Mouse (Mus musculus) kidney, postnatal 4 days (tissue): ENCODE results near the gene Kcnmb2.
A peak's percentile ranks its signal among the peaks of the same experiment; 100 is the strongest.

Experiments used
- DNase-seq, 2 experiments: peaks; one replicate each; pipeline ENCODE4 v3.0.0; 2021; ENCODE audit warnings: mixed read lengths in 2 of 2

Gene Kcnmb2

DNA sequence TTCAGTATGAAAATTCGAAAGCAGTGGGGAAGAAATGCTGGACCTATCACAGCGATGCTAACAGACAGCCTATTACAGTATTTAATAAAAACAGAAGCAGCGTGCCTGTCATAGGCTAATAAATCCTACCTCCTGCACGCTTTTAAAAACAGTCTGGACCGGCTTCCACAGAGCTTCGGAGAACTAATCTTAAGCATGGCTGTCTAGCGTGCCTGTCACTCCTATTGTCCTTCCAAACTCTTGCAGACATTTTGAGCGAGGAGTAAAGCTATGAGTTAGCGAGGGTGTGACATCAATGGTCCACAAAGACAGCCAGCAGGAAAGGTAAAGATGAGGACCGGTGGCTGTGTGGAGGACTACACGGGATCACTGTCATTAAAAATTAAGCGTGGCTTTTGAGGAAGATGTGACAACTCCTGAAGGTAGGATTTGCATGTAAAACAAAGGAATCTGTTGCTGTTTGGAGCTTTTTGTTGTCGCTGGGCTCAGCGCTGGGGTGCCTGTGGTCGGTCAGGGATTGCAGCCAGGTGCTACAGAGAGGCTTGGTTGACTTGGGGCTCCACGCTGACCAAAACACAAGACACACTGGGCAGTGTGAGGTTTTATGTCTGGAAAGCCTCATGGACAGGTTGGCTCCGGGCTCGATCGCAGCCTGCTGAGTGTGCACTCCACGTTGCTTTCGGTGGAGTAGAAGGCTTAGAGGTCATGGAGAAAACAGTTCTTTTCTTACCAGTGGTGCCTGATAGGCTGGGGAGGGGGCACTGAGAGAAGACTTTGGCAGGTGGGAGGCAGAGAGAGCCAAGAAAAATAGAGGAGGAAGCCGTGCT lies at the start of gene Kcnmb2:
TSS of gene Kcnmb2 (plus strand) at position 4 of the 827 bp plus-strand sequence.
- DNase-seq = peak; percentile 6 to 22

DNA sequence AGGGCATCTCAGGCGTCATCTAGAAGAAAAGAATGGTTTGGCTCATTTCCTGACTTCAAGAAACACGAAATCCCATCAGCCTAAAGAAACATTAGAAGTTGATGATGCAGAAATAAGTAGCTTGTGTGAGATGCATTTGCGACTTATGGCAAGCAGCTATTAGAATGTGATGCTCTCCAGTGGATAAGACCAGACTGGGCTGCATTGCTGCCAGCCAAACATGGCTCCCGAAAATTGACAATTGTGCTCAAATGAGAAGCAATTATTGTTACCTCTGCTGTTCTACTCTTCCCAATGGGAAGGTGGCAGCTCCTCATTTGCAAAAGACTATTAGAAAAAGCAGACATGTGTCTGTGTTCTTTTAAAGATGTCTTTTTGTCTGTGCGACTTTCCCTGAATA lies 38.8 kb upstream of the Kcnmb2 start:
- DNase-seq = no peak

DNA sequence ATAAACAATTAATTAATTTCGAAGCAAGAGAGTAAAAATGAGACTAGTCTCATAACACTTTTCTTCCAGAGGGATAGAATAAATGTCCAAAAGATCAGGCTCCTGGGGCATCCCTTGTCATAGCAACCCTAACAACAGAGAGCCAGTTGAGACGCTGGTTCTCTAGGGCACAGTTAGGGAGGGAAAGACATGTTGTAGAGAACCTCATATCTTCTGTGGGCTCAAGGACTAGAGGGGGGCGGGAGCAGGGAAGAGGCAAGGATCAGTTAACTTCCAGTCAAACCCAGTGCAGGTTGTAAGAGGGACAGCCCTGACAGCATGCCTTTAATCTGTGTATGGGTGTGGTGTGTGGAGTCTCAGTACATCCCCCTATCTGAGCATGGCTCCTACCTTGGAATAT lies 38.2 kb upstream of the Kcnmb2 start:
- no peak for DNase-seq

DNA sequence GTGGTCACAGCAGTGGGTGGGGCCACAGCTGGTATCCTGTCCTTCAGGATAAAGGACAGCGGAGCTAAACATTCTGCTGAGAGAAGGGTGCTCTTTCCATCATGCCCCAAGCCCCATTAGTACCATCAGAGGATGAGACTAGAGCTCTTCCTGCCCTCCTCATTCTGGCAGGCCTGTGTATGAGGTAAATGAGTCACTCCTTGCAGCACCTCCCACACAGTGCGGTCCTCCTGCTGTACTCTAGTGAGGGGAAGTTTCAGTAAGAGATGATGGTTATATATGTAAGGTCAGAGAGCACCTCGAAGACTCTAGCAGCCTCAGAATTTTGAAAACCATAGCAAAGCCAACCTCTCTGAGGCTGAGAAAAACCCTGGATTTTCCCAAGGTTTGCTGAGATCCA lies 30.8 kb upstream of the Kcnmb2 start:
- DNase-seq = no peak

DNA sequence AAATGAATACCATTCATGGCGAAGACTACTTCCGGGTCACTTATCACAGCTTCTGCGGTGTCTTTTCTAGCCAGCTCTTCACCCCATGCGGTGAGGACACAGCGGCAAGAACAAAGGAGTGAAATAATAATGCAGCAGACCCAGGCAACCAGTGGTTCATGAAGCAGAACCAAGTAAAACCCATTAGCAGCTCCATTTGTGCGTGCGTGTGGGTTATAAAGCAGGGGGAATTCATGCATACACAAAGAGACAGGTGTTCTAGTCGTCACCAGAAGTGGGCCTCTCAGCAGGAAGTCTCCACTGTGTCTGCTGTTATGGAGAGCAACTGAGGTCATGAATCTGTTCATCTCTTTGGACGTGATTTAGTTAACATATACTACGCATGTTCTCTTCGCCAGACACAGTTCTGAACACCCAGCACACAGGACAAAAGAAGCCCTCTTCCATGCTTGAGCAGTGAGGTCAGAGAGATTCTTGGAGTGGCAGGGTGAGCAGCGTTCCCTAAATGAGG lies 19.6 kb upstream of the Kcnmb2 start:
- DNase-seq = peak in 1 of 2 experiments; percentile 13

DNA sequence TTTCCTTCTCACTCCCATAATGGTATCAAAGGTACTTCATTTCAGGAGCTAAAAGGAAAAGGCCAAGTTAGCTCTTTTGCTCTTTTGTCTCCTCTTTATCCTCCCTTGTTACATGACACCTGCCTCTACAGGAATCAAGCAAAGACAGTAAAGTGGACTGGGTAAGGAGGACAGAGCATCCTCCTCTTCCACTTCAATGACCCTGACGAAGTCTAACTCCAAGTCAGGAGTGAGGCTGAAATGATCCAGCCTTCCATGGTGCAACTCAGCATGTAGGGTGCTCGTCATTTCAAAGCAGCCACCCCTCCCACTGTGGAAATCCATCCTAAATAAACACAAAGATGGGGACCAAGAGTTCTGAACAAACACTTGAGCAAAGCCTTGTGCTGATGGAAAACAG lies 9.7 kb upstream of the Kcnmb2 start:
- DNase-seq = no peak

DNA sequence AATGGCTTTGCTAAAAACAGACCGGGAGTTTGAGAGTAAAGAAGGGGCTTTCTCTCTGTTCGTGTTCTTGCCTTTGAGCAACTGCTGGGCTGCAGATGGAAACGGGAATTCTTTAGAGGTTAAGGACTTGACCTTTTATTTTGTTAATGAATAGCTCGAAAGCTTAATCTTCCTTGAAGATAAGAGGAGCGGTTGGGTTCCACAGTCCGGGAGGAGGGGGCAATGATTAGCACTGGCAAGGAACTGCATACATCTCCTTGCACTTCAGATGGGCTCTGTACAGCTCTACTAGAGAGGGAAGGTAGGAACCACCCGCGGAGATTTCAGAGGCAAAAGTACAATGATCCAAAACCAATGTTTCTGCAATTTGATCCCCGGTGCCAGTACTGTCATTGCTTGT lies 1.2 kb downstream of the Kcnmb2 start:
- DNase-seq = peak in 1 of 2 experiments; percentile 2

DNA sequence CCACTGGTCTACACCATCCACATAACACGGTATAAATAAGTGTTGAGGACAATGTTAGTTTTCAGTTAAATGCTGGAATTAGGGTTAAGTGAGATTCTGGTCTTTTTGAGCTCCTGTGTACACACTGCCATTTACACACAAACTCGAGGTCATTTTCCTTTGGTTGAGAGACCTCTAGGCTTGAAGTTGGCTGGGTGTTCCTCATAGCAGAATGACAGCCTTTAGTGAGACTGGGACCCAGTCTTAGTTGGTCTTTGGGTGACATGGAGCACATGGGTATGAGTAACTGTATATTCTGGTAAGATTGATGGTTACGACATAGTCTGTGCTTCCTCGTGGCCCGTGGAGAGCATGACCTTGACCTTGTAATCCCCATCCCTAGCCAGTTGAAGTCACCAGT lies 1.8 kb downstream of the Kcnmb2 start:
- DNase-seq = no peak

DNA sequence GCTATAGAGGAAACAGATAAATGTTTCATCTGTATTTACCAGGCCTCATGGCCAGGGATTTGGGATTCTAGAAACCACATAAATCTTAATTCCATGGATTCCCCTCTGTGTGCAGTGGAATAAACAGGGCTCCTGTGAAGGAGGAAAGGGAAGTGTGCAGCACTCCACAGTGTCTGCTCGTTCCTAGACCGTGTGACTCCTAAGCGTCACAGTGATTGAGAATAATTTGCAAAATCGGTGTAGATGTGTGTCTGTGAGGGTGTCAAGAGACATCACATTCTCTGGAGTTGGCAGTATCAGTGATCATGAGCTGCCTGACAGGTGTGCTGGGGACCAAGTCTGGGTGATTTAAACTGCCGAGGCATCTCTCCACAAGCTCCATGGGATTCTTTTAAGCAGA lies 8.9 kb downstream of the Kcnmb2 start:
- no peak for DNase-seq

DNA sequence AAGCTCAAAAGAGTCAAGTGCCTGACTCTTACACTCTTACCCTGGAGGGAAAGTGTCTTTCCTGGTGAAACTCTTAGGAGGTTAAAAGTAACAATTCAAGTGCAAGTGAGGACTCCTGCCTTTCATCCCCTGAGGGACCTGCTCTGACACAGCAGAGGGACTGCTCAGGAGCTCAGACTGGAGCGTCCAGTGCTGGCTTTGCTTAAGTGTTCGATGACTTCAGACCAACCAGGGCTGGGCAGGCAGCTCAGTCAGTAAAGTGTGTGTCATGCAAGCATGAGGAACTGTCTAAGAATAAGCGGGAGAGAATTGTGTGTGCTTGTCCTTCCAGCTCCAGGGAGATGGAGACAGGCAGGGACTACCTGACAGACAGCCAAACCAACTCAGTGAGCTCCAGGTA lies 9.4 kb downstream of the Kcnmb2 start:
- DNase-seq = no peak

DNA sequence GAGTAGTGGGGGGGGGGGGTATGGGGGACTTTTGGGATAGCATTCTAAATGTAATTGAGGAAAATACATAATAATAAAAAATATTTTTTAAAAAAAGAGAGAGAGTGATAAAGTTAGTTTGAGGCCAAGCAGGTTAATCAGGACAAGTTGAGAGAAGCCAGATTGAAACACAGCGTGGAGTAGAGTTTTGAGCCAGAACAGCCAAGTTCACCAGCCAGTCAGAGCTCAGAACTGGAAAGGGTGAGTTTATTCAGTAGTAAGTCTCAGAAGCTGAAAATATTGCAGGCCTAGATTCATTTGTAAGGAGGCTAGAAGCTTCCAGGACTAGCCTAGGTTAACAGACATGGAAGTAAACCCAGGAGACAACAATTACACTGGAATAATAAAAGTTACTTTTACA lies 26.2 kb downstream of the Kcnmb2 start:
- DNase-seq = no peak

DNA sequence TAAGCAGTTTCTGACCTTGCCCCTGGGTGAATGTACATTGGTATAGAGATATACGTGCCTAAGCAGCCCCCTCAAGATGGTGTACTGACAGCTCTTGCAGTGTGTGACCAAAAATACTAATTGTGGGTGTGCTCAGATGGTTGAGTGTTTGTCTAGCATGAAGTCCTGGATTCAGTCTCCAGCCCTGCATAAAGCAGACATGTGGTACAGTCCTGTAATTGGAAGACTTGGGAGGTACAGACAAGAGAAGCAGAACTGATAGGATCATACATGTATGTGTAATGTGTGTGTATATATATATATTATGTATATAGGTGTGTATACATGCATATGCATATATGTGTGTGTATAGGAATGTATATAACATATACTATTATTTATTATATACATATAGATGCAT lies 32.4 kb downstream of the Kcnmb2 start:
- DNase-seq = no peak

DNA sequence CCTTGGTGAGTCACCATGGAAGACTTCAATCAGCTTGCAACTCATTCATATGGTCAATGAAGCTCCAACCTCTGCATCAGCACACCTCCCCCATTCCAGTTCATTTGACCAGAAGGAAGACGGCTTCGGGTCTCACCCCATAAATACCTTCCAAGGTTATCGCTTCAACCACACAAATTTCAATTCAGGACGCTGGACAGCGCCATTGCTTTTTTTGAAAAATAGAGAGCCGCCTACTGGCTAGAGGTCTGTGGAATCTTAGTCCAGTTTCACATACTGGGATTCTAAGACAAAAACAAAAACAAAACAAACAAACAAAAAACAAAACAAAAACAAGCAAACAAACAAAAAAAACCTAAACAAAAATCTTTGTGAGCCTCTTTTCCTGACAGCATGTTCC lies 39.2 kb downstream of the Kcnmb2 start:
- peak; percentile 65 to 68 for DNase-seq

DNA sequence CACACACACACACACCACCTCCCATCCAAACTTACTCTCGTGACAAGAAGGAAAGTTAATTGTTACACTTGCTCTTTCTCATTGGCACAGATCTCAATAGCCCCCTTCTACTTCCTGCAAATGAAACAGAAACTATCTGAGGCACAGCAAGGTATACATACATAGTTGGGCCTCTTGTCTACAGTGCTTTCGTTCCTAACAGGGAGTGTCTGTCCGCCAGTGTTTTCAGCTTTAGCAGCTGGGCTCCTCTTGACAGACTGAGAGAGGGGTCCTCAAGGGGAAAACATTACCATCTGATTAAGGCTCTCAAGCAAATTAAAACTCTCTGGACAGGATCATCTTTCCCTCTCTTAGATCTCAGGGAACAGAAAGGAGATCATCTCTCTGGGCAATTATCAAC lies 51.9 kb downstream of the Kcnmb2 start:
- no peak for DNase-seq

DNA sequence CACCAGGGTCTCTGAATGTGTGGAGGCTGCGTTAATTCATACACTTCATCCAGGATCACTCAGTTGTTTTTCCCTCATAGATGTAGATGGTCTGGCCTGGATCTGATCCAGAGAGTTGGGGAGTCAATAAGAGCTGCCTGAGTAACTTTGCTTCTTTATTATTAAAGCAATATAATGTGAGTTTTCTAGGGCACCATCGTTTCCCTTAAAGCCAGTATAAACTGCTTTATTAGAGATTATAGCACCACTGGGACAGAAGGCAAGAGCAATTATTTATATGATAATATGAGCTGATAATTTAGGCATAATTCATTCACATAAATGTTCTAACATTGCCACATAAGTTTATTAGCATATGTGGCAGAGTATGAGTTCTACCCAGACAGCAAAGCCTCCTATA lies 52.7 kb downstream of the Kcnmb2 start:
- no peak for DNase-seq

DNA sequence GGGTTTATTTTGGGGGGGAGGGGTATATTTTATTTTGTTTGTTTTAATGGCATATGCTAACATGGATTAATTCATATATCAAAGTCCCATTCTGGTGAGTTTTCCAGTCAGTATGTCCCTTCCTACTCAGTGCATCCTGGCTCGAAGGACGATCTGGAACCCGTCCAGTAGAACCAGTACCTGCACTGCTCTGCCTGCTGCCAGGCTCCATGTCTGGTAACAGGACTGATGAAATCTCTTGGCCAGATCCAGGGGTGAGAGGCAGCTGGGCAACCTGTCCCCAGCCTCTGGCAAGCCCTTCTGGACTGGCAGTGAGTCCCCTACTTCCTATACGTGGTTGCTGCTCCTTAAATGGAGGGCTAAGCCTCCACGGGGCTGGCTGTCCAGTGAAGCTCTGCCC lies 57.5 kb downstream of the Kcnmb2 start:
- DNase-seq = no peak

DNA sequence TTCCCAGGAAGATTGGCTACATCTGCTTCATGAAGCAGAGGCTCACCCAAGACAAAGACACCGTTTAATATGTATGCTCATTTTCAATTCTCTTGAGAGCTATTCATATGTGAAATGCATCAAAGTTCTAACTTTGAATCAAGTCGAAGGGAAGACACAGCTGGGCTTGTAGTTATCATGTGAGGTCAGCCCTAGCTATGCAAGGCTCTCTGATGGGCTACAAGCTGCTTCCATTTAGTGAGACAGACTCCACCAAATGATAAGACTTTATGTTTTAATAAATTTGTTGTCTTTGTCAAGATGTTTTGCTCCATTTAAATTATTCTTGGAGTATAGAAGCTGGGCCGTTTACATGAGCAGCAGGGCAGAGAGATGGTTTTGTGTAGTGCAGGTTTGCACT lies 58.9 kb downstream of the Kcnmb2 start:
- DNase-seq = no peak

DNA sequence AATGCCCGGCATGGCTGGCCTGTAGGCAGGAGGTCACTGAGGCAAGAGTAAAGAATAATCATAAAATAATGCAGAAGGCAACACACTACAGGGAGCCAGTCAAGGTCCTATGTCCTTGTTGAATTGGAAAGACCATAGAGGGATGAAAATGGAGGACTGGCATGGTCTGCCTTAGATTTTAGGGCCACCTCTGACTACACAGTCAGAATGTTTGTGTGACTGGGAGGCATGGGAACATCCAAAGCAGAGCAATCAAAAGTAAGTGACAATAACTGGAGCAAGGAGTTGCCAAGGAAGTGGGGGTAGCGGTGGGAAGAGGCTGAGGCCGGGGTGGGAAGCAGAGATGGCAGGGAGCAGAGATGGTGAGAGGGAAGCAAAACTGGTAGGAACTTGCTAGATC lies 60.8 kb downstream of the Kcnmb2 start:
- no peak for DNase-seq

DNA sequence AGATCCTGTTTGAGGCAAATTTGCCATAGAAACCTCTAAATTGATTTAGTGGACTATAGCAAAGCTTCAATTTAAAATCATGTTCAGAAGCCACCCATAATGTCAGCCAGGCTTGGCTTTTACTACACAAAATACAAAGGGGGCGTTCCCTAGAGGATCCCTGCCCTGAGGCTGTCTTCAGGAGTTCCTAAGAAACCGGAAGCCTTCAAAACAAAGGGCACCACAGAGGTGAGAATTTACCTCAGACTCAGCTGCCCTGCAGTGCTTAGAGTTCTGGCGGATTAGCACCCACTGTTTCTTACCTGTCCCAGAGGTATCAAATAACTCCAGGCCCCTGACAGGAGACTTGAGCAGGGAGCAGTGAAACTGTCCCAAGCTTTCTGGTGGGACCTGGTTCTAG lies 77.4 kb downstream of the Kcnmb2 start:
- no peak for DNase-seq

DNA sequence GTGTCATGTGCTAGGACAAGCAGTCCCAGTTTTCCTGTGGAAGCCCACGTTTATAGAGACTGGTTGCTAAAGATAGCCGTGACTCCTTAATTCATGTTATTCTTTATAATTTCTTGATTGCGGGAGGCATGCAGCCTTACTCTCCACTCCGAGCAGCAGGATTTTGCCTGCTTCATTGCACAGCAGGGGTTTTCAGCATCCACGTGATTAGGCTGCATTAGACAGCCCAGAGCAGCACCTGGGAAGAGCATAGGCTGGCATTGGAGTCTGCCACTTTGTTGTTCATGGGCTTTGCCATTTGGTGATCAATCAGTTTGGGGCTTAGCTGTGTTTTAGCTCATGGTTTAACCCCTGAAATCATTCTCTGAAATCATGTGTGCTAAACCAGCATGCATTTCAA lies 80.1 kb downstream of the Kcnmb2 start:
- DNase-seq = no peak

DNA sequence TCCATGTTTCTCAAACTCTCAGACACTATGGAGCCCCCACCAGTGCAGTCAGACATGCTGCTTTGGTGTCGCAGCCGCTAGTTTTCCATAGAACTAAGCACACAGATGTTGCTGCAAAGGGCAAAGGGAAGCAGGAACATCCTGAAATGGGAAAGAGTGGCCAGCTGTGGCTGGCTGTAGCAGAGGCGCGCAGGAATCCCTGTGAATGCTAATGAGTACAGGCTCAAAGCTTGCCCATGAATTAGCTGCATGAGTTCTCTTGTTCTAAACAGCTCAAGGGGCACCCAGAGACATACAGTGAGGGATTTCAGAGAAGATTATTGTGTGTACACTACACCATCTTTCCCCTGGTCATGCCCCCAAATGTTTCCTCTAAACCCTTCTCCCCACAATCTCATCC lies 82.8 kb downstream of the Kcnmb2 start:
- no peak for DNase-seq

DNA sequence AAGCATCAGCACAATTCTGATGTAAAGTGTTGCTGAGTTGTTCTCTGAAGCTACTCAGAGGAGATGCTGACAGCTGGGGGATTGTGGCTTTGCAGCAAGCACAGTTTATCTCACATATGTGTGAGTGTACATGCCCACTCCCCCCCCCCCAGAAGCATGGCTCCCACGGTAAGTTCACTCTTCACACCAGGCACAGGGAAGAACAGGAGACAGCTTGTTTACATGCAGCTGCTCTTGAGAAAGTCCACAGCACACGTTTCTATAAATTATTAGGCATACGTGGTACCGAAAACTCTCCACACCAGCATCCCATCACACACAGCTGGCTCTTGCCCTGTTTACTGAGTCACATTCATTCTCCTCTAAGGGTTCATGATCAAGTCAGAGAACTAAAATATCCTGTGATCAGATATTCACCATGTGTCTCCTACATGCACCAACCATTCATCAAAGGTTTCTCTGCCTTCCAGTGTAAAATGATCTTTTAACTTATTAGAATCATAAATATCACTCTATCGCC lies 89.3 kb downstream of the Kcnmb2 start:
- DNase-seq = no peak

DNA sequence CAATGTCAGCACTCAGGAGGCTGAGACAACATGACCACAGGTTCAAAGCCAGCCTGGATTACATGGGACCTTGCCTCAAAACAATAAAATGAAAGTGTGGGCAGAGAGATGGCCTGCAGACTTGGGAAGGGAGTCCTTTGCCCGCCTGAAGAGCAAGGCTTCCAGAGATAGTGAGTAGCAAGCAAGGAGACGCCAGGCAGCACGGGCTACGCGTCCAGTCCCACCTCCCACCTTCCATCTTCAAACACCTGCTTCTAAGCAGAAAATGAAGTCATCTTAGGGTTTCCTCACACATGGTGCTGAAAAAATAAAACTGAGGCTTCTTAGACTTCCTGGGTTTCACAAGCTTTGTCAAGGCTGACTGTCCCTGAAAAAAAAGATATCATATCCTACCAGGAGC lies 109.3 kb downstream of the Kcnmb2 start:
- DNase-seq = no peak

DNA sequence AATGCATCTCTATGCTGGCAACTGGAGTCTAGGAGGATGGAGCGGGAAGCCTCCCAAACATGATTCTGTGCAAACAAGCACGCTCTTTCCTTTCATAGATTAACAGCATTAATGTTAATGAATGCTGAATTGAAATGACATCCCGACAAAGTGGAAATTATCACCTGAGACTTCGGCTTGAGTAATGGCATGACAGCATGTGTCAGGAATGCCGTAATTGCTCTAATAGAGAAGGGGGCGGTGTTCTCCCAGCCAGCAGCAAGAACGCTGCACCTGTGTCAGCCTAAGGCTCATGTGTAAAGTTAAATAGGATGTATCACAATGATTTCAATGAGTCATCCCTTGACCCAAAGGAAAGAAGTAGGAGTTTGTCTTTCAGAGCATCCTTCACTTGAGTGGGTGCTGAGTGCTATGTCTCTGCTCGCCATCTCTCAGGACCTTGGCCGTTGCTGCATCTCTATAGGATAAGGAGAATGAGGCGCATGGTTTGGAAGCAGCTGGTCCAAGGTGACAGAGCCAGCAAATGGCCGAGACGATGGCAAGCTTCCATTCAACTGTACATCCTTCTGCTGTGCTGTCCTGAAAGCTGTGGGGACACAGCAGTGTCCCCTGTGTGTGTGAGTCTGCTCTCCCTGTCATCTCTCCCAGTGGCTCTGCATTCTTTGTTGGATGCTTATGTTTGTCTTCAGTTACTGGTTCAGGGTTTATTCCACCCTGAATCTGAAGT lies 110.1 kb downstream of the Kcnmb2 start:
- DNase-seq = no peak
